Mouse (Mus musculus) neural tube, embryonic 11.5 days (tissue): ENCODE results near the gene Ggt5. TPM values are rescaled to one million over a fixed set of nuclear protein-coding genes. Genes with fewer than 3 reads are reported as not detected.
A peak's percentile ranks its signal among the peaks of the same experiment; 100 is the strongest.

Experiments
- ATAC-seq: fragments of 200-750 bp; cut with Nextera tagmentation; 2 replicates; pipeline ENCODE4 v1.8.0; 2017; ENCODE audit warnings: moderate number of reproducible peaks, mild to moderate bottlenecking, moderate TSS enrichment, moderate library complexity; ENCODE audit not compliant: insufficient read depth, low FRiP score, low TSS enrichment
- DNase-seq: peaks from one replicate; pipeline ENCODE4 v3.0.0-alpha.2; 2015; ENCODE audit warnings: low spot score
- H3K27ac ChIP-seq: fragments of 300-500 bp; sonication (generic); 2 replicates; pipeline ENCODE4 v1.5.1; 2014; ENCODE audit warnings: low read depth, mild to moderate bottlenecking, low read length
- H3K27me3 ChIP-seq: fragments of 300-500 bp; sonication (generic); 2 replicates; pipeline ENCODE4 v1.6.1; 2014; ENCODE audit warnings: mild to moderate bottlenecking, low read length, mixed read lengths; ENCODE audit not compliant: control insufficient read depth, insufficient read depth
- H3K36me3 ChIP-seq: fragments of 300-500 bp; sonication (generic); 2 replicates; pipeline ENCODE4 v1.6.1; 2014; ENCODE audit warnings: mild to moderate bottlenecking, low read length, moderate library complexity, mixed read lengths; ENCODE audit not compliant: control insufficient read depth, insufficient read depth
- H3K4me1 ChIP-seq: fragments of 300-500 bp; sonication (generic); 2 replicates; pipeline ENCODE4 v1.6.1; 2014; ENCODE audit warnings: low read length, mixed read lengths; ENCODE audit not compliant: control insufficient read depth, insufficient read depth
- H3K4me2 ChIP-seq: fragments of 300-500 bp; sonication (generic); 2 replicates; pipeline ENCODE4 v1.6.1; 2014; ENCODE audit warnings: low read depth, mild to moderate bottlenecking, moderate library complexity
- H3K4me3 ChIP-seq: fragments of 300-500 bp; sonication (generic); 2 replicates; pipeline ENCODE4 v1.5.1; 2014; ENCODE audit warnings: low read depth, low read length
- H3K9ac ChIP-seq: fragments of 300-500 bp; sonication (generic); 2 replicates; pipeline ENCODE4 v1.6.1; 2014; ENCODE audit warnings: mild to moderate bottlenecking, low read length
- H3K9me3 ChIP-seq: fragments of 300-500 bp; sonication (generic); 2 replicates; pipeline ENCODE4 v1.6.1; 2016; ENCODE audit warnings: low read length; ENCODE audit not compliant: control insufficient read depth
- WGBS: fragments of 180-500 bp; shearing (Covaris S2); extraction: QIAGEN DNeasy Blood & Tissue Kit; methylation state at CpG from one replicate; pipeline ENCODE4 v1.1.7; 2014; 5-methylcytosine and 5-hydroxymethylcytosine counted together
- polyA plus RNA-seq: library from polyadenylated mRNA; unstranded; fragments of >200 nt; fragmentation: Nextera tagmentation; extraction: Ambion mirVana; gene quantifications from 2 replicates; pipeline ENCODE4 v1.2.1, GENCODE M21; 2014

Gene Ggt5
- polyA plus RNA-seq, 1 experiment from 2014 or later, result 0.45 TPM

GRCm38 (mm10) chr10:75636084-75636786, 47.1 kb downstream of the Ggt5 start:
- DNase-seq (no peak), ATAC-seq (no peak)
- 89% methylated on average over 12 of the region's 12 CpGs for WGBS
- no peaks in the 10 kb centered on the region for H3K36me3 ChIP-seq
- H3K27me3 ChIP-seq, result no peaks in the 10 kb centered on the region
- no peak overlapping the region for H3K9ac ChIP-seq
- no peaks in the 10 kb centered on the region for H3K4me1 ChIP-seq
- H3K4me2 ChIP-seq, result no peak overlapping the region
- H3K4me3 ChIP-seq, result no peak overlapping the region
- no peak overlapping the region for H3K27ac ChIP-seq
- no peaks in the 10 kb centered on the region for H3K9me3 ChIP-seq

- no peaks in the 10 kb centered on the region for H3K27me3 ChIP-seq
- no peaks in the 10 kb centered on the region for H3K9me3 ChIP-seq
- H3K9ac ChIP-seq, result no peak overlapping the region
- DNase-seq, result no peak
- WGBS, result 87% methylated on average over 11 of the region's 11 CpGs
- no peaks in the 10 kb centered on the region for H3K36me3 ChIP-seq
- no peak overlapping the region for H3K27ac ChIP-seq
- no peak overlapping the region for H3K4me3 ChIP-seq
- H3K4me2 ChIP-seq, result no peak overlapping the region
- no peaks in the 10 kb centered on the region for H3K4me1 ChIP-seq
- ATAC-seq, result no peak
These were observed 48.6 kb downstream of the Ggt5 start for GRCm38 (mm10) chr10:75637711-75638110.

DNA sequence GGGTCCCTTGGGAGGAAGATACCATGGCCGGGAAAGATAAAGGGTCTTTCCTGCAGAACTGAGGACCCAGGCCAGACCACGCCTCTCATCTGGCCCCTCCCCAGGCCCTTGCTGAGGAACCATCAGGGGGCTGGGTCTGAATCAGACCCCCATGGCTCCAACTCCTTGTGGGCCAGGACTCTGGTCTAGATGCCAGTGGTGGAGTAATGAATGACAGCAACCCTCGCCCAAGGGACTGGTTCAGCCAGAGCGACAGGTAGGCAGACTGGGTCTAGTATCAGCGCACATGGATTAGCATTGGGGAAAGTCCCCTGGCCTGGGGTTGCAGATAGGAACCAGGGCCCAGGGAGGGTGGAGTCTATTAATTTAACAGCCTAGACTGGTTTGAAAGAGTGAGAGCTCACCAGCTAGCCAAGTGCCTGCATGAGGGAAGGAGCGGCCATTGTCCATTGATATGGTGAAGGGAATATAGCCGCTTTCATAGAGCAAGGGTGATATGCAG, 52.6 kb downstream of the Ggt5 start:
- Histone ChIP-seq H3K36me3 (no peaks in the 10 kb centered on the region; the same call in 1 of the 2 replicates), H3K4me2 (no peak overlapping the region), H3K9me3 (no peaks in the 10 kb centered on the region), H3K4me1 (peaks cover 12% of the 10 kb centered on the region; the same call in 1 of the 2 replicates), H3K9ac (no peak overlapping the region), H3K27me3 (no peaks in the 10 kb centered on the region), H3K4me3 (no peak overlapping the region), H3K27ac (no peak overlapping the region)
- ATAC-seq (no peak), DNase-seq (no peak)
- WGBS, result 92% methylated on average over 7 of the region's 7 CpGs

DNA sequence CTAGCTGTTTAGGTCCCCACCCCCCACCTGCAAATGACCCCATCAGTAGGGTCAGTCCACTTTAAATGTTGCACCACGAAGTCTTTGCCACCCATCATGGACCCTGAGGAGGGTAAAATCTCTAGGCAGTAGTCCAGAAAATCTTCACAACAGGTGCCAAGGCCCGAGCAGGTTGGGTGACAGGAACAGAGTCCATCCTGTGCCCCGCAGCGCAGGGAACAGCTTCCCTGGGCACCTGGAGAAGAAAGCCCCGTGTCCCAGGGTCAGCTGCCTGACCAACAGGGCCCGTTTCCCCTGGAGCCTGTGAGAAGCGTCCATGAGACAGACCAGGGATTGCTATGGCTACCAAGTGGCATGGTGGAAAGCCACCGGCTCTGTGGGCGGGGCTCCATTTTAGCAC, 53.3 kb downstream of the Ggt5 start:
- no peak for ATAC-seq
- peaks cover 12% of the 10 kb centered on the region; the same call in 1 of the 2 replicates for H3K4me1 ChIP-seq
- WGBS, result 82% methylated on average over 9 of the region's 9 CpGs
- no peaks in the 10 kb centered on the region for H3K27me3 ChIP-seq
- no peaks in the 10 kb centered on the region for H3K9me3 ChIP-seq
- no peak for DNase-seq
- no peak overlapping the region for H3K9ac ChIP-seq
- H3K36me3 ChIP-seq, result peaks cover 3% of the 10 kb centered on the region
- H3K4me3 ChIP-seq, result no peak overlapping the region
- H3K4me2 ChIP-seq, result no peak overlapping the region
- H3K27ac ChIP-seq, result no peak overlapping the region

- Histone ChIP-seq H3K27ac (no peak overlapping the region), H3K36me3 (peaks cover 3% of the 10 kb centered on the region), H3K4me1 (peaks cover 12% of the 10 kb centered on the region; the same call in 1 of the 2 replicates), H3K9ac (no peak overlapping the region), H3K4me3 (no peak overlapping the region), H3K27me3 (no peaks in the 10 kb centered on the region), H3K4me2 (no peak overlapping the region), H3K9me3 (no peaks in the 10 kb centered on the region)
- WGBS, result 83% methylated on average over 2 of the region's 2 CpGs
- no peak for ATAC-seq
- no peak for DNase-seq
These were observed 53.8 kb downstream of the Ggt5 start for GRCm38 (mm10) chr10:75642891-75643290.

DNA sequence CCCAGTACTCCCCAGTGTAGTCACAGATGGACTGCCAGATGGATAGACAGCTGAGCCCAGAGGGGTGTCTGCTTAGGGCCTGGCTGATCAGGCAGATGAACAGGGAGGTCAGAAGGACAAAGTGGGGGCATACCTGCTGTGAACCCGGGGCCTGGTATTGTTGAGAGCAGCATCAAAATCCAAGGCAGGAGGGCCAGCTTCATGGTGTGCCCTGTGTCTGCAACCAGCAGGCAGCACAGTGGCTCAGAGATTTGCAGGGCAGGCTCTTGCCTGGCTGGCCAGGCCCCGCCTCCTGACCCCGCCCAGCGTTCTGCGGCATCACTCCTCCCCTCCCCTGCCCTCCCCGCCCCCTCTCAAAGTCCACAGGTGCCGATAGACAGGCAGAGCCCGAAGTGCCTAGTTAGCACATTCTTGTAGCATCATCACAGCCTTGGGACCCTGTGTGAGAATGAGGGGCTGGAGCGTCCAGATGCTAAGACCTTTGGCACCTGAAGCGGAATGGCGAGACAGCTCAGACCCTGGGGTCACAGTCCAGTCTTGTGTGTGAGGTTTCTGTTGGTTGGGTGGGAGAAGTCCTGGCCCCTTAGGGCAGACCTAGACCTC, 54.7 kb downstream of the Ggt5 start, which contains the start of gene Susd2:
TSS of gene Susd2 (minus strand) at position 268 of the 603 bp plus-strand sequence.
- peaks cover 12% of the 10 kb centered on the region; the same call in 1 of the 2 replicates for H3K4me1 ChIP-seq
- peak; percentile 48 for ATAC-seq
- 4% methylated on average over 10 of the region's 11 CpGs for WGBS
- H3K9me3 ChIP-seq, result no peaks in the 10 kb centered on the region
- H3K4me2 ChIP-seq, result peak within 1 kb of the TSS; percentile 14; the same call in 1 of the 2 replicates
- H3K27ac ChIP-seq, result 0 out of 2 replicates have a peak within 1 kb of the TSS, but pooled peaks have one; percentile 39
- H3K36me3 ChIP-seq, result peaks cover 3% of the 10 kb centered on the region
- H3K27me3 ChIP-seq, result no peaks in the 10 kb centered on the region
- H3K9ac ChIP-seq, result no peak within 1 kb of the TSS
- no peak within 1 kb of the TSS for H3K4me3 ChIP-seq
- peak; percentile 64 for DNase-seq

DNA sequence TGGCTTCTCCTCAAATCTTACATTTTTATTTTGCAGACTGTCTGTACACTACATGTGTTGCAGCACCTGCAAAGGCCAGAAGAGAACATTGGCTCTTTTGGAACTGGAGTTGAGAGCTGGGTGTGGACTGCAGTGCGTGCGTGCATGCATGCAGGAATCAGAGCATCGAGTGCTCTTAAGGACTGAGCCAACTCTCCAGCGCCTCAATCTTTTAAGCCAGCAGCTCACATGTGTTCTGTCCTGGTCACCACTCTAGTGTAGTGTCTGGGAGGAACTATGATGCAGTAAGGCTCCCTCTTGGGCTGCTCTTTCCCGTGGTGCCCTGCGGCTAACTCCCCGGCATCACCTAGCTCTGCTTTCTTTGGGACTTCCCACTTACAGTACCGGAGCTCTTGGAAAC, 56.5 kb downstream of the Ggt5 start:
- H3K9me3 ChIP-seq, result no peaks in the 10 kb centered on the region
- H3K4me1 ChIP-seq, result peaks cover 12% of the 10 kb centered on the region; the same call in 1 of the 2 replicates
- H3K4me2 ChIP-seq, result no peak overlapping the region
- no peaks in the 10 kb centered on the region for H3K27me3 ChIP-seq
- 92% methylated on average over 8 of the region's 8 CpGs for WGBS
- no peak for ATAC-seq
- peaks cover 3% of the 10 kb centered on the region for H3K36me3 ChIP-seq
- no peak overlapping the region for H3K27ac ChIP-seq
- no peak overlapping the region for H3K9ac ChIP-seq
- DNase-seq, result no peak
- no peak overlapping the region for H3K4me3 ChIP-seq

GRCm38 (mm10) chr10:75646406-75646805, 57.3 kb downstream of the Ggt5 start:
- no peak for ATAC-seq
- peaks cover 5% of the 10 kb centered on the region for H3K36me3 ChIP-seq
- DNase-seq, result no peak
- WGBS, result 88% methylated on average over 6 of the region's 6 CpGs
- no peak overlapping the region; the same call in 1 of the 2 replicates for H3K9ac ChIP-seq
- H3K4me2 ChIP-seq, result no peak overlapping the region
- no peaks in the 10 kb centered on the region for H3K27me3 ChIP-seq
- no peak overlapping the region for H3K4me3 ChIP-seq
- no peaks in the 10 kb centered on the region for H3K9me3 ChIP-seq
- peaks cover 12% of the 10 kb centered on the region; the same call in 1 of the 2 replicates for H3K4me1 ChIP-seq
- no peak overlapping the region for H3K27ac ChIP-seq
